Mouse (Mus musculus): ENCODE data around the gene Obp2a.
"Not testable (repeated sequence)": the region's sequence is repeated elsewhere in the genome, so short reads cannot be mapped to it uniquely, and the experiment has no call there.

Gene Obp2a

DNA sequence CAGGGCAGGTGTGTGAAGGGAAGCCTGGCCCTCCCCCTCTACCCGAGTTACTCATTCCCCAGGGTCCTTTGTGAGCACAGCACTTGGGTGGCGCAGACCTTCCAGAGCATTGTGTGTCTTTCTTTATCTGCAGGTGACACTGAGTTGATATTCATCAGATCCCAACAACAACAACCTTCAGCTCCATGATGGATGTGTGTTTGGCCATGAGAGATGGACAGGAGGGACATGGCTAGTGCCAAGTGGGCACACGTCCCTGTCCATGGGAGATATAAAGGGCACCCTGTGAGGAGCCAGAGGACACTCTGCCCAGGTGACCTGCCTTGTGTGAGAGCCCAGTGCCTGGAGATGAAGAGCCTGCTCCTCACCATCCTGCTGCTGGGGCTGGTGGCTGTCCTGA, at the start of gene Obp2a:
TSS of gene Obp2a (plus strand) at position 301 of the 400 bp plus-strand sequence.
- TF ChIP-seq GATA4 (IDR thresholded peaks at IDR 0.05; ENCODE audit: insufficient replicate concordance, low read length): not testable (repeated sequence)

GRCm38 (mm10) chr2:25652902-25653301, 46.9 kb upstream of the Obp2a start, which contains the start of gene Lcn8:
TSS of gene Lcn8 (plus strand) at chr2:25653120.
- no peak for TF ChIP-seq GATA4 (IDR thresholded peaks at IDR 0.05; ENCODE audit: insufficient replicate concordance, low read length)

- no peak for TF ChIP-seq GATA4 (IDR thresholded peaks at IDR 0.05; ENCODE audit: insufficient replicate concordance, low read length)
These were observed 45.3 kb upstream of the Obp2a start for GRCm38 (mm10) chr2:25654502-25654901.

DNA sequence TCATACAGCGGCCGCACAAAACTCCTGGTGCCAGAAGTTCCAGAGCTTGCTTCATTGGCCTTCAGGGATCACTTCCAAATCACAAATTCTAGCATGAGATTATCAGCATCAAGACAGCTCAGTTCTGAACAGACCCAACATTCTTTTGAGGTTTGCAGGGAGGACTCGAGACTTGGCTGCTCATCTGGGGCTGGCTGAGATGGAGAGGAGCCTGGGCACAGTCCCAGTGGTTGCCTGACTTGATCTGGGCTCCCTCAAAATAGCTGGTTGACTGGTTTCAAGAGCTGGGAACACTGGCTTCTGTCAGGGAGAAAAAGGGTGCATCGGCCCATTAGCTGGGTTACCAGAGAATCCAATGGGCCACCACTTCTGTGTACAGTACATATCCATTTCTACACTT, 43.2 kb upstream of the Obp2a start:
- TF ChIP-seq GATA4 (IDR thresholded peaks at IDR 0.05; ENCODE audit: insufficient replicate concordance, low read length): no peak

DNA sequence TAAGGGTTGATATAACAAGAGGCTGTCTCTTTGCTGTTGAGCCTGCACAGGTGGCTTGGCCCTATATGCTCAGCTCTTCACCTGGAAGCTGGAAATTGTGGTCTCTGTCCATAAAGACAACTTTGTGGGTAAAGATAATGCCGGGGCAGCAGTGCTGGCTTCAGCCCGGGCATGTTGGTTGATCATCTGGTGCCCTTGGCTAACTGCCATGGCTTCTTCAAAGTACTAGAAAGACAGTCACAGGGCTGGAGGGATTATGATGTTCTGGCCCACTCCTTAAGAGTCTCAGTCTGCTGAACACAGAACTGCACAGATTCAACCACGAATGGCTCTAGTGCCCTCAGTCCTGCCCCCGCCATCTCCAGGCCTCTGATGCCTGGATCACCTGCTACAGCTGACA, 42.6 kb upstream of the Obp2a start:
- no peak for TF ChIP-seq GATA4 (IDR thresholded peaks at IDR 0.05; ENCODE audit: insufficient replicate concordance, low read length)

DNA sequence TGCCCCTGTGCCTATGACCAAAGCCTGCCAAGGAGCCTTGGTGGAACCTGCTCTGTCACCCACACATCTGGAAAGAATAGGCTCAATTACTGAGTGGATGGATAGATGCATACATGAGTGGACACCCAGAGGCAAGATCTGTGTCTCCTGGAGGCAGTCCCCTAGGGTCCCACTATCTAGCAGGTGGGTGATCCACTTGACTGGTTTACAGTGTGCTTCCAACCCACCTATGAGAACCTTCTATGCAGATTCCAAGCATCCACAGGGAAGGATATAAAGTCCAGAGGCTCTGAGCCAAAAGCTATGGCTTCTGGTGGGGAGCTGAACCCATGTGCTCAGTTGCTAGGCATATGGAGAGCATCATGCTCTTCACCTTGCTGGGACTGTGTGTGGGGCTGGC, 42.2 kb upstream of the Obp2a start, which contains the start of gene Lcn5:
TSS of gene Lcn5 (plus strand) at position 301 of the 400 bp plus-strand sequence.
- TF ChIP-seq GATA4 (IDR thresholded peaks at IDR 0.05; ENCODE audit: insufficient replicate concordance, low read length): no peak

GRCm38 (mm10) chr2:25660279-25660678, 39.6 kb upstream of the Obp2a start:
- no peak for TF ChIP-seq GATA4 (IDR thresholded peaks at IDR 0.05; ENCODE audit: insufficient replicate concordance, low read length)

DNA sequence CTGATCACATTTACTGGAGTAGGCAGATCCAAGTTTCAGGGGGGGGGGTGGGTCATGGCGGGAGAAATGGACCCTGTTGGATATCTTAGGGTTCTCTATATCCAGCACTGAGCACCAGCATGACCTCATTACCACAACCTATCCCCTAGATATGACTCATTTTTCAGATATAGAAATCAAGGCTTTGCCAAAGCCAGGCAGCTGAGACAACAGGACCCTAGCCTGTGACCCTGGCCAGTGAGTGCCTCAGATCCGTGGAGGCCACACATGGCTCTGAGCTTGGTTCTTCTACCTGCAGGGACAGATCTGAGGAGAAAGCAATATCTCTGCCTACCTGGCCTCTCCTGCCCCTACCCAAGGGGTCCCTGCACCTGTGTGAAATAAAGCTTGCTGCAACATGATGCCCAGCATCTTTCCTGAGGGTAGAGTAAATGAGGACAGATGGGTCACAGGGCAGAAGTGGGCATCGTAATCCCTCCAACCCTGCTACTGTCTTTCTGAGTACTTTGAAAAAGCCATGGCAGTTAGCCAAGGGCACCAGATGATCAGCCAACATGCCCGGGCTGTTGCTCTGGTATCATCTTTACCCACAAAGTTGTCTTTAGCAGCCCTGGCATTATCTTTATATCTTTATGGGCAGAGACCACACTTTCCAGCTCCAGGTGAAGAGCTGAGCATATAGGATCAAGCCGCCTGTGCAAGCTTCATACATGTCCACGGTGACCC, 38.4 kb upstream of the Obp2a start:
- TF ChIP-seq GATA4 (IDR thresholded peaks at IDR 0.05; ENCODE audit: insufficient replicate concordance, low read length): no peak

- no peak for TF ChIP-seq GATA4 (IDR thresholded peaks at IDR 0.05; ENCODE audit: insufficient replicate concordance, low read length)
These were observed 36.3 kb upstream of the Obp2a start for GRCm38 (mm10) chr2:25663511-25663910.

DNA sequence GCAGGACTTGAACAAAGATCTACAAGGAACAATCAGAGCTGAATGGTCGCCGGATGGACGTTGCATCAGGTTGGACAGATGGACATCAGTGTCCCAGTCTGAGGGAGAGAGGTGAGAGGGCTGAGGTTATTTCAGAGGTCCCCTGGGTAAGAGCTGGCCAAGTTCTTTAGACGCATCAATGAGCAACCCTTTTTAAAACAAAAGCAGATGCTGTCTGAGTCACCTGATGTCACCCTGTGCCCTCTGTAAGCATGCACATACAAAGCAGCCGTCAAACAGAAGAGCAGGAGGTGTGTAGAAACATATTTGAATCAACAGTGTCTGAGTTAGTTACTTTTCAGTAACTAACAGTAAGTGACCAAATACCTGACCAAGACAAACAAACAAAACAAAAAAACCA, 35.7 kb upstream of the Obp2a start:
- TF ChIP-seq GATA4 (IDR thresholded peaks at IDR 0.05; ENCODE audit: insufficient replicate concordance, low read length): no peak

- TF ChIP-seq GATA4 (IDR thresholded peaks at IDR 0.05; ENCODE audit: insufficient replicate concordance, low read length): no peak
These were observed 33.3 kb upstream of the Obp2a start for GRCm38 (mm10) chr2:25666516-25666915.

GRCm38 (mm10) chr2:25676486-25676885, 23.4 kb upstream of the Obp2a start, which contains the start of gene Lcn6:
TSS of gene Lcn6 (plus strand) at chr2:25676786.
- TF ChIP-seq GATA4 (IDR thresholded peaks at IDR 0.05; ENCODE audit: insufficient replicate concordance, low read length): no peak

DNA sequence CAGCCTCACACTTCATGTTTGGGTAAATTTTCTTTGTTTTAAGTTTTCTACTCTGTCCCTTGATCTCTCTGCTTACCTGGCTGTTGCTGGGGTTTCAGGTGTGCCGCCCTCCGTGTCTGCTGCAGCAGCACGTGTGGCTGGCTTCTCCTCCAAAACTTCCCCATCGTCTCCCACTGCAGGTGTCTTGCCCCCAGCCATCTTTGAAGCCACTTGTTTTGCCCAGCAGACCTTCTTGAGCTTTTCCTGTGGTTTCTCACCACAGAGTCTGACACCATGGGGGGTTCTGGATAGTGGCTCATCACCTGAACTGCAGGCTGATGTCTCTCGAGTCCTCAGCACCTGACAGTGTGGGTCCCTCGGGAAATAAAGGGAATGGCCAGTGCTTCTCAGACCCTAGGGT, 20.3 kb upstream of the Obp2a start:
- TF ChIP-seq GATA4 (IDR thresholded peaks at IDR 0.05; ENCODE audit: insufficient replicate concordance, low read length): no peak

DNA sequence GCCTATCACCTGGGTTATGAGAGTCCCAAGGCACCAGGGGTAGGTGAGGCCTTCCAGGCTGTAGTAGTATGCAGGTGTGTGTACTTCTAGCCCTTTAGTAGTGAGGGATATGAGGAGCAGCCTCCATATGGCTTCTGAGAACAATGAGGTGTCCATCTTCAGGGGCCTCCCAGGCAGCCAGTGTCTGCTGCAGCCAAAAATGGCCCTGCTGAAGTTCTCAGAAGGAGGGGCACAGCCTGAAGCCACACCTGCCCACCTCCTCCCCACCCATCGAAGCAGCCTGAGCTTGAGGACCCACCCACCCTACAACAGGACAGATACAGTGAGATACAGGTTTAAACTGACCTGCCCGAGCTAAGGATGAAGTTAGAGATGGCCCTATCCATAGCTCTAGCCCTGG, 17.4 kb upstream of the Obp2a start, which contains the start of gene Lcn10:
TSS of gene Lcn10 (plus strand) at position 301 of the 400 bp plus-strand sequence.
- no peak for TF ChIP-seq GATA4 (IDR thresholded peaks at IDR 0.05; ENCODE audit: insufficient replicate concordance, low read length)

DNA sequence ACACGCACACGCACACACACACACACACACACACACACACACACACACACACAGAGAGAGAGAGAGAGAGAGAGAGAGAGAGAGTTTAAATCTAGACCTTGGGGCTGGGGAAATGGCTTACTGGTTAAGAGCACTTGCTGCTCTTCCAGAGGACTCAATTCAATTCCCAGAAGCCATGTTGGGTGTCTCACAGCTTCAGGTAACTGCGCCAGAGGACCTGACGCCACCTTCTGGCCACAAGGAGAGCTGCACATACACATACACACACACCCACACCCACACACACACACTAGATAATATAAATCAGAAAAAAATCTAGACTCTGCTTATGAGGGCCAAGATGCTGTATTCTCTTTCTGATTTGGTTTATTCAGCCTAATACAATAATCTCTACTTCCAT, 12.9 kb upstream of the Obp2a start:
- no peak for TF ChIP-seq GATA4 (IDR thresholded peaks at IDR 0.05; ENCODE audit: insufficient replicate concordance, low read length)

- no peak for TF ChIP-seq GATA4 (IDR thresholded peaks at IDR 0.05; ENCODE audit: insufficient replicate concordance, low read length)
These were observed 5.2 kb upstream of the Obp2a start for GRCm38 (mm10) chr2:25694605-25695004.

- no peak for TF ChIP-seq GATA4 (IDR thresholded peaks at IDR 0.05; ENCODE audit: insufficient replicate concordance, low read length)
These were observed 2.9 kb upstream of the Obp2a start for GRCm38 (mm10) chr2:25696951-25697350.

All from liver, adult (tissue).